Mouse (Mus musculus): ENCODE data around the gene Gm10300. TPM values are rescaled to one million over a fixed set of nuclear protein-coding genes. Genes with fewer than 3 reads are reported as not detected.

Gm10300 gene
- total and polyA plus RNA-seq, 3 experiments = 0.08 TPM; not detected in 2

DNA sequence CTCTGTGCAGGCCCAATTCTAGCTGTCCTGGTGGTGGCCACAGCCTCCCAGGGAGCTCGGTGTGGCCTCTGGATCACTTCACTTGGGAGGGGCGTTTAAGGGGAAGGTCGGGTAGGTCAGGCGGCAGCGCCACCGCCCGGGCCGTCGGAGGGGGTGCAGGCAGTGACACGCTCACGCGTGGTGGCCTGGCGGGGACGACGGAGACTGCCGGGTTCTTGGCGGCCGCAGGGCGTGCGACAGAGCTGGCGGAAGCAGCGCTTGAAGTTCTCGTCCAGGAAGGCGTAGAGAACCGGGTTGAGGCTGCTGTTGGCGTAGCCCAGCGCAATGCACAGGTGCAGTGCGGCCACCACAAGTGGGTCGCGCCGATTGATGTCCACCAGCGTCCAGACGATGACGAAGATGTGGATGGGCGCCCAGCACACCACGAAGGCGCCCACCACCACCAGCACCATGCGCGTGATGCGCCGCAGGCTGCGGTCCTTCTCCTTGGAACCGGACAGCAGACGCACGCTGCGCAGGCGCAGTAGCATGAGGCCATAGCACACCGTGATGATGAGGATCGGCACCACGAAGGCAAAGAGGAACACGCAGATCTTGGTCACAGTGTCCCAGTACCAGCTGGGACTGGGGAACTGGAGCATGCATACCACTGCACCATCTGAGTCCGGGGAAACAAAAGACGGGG lies 39.1 kb downstream of the Gm10300 start:
- Histone ChIP-seq H3K9me3 (replicated peaks; ENCODE audit: low read length) (no peaks in the 10 kb centered on the region), H3K27ac (ENCODE audit: insufficient read depth, low read depth) (no peak overlapping the region), H3K27me3 (replicated peaks) (peaks cover 96% of the 10 kb centered on the region), H3K4me1 (ENCODE audit: control insufficient read depth in 1 of 2, insufficient read depth in 2 of 2) (no peaks in the 10 kb centered on the region), H3K9ac (ENCODE audit: insufficient read depth, low read depth) (no peak overlapping the region), H3K36me3 (replicated peaks in 1 of 2; ENCODE audit: control insufficient read depth in 1 of 2, insufficient read depth in 1 of 2, low read length in 1 of 2) (no peaks in the 10 kb centered on the region), H3K79me2 (replicated peaks; ENCODE audit: control insufficient read depth, extremely low read depth, insufficient read depth, poor library complexity, severe bottlenecking) (no peaks in the 10 kb centered on the region), H3K4me2 (ENCODE audit: insufficient read depth, low read depth, poor library complexity, severe bottlenecking) (no peak overlapping the region), H3K4me3 (replicated peaks in 1 of 3; ENCODE audit: low read depth in 2 of 3, low read length in 2 of 3, poor library complexity in 1 of 3) (no peak overlapping the region)
- dilution Hi-C loops (cut with MboI; ENCODE audit: extremely low pct_ligation_motif_present, extremely low pct_unique_long_range_greater_than_20kb, low sequenced_read_pairs) (no loop called here), in situ Hi-C loops (cut with MboI; ENCODE audit: low pct_ligation_motif_present, low pct_unique_long_range_greater_than_20kb, low sequenced_read_pairs) (no loop called here)
- DNase-seq (ENCODE audit: extremely low read depth) = no peak
- TF ChIP-seq HCFC1 (IDR thresholded peaks at IDR 0.05; ENCODE audit: low read depth, low read length) (no peak), UBTF (IDR thresholded peaks at IDR 0.05; ENCODE audit: low read depth, low read length) (no peak), CHD2 (IDR thresholded peaks at IDR 0.05; ENCODE audit: low read length) (no peak), MYC (IDR thresholded peaks at IDR 0.05; ENCODE audit: low read depth, low read length) (no peak), ZC3H11A (IDR thresholded peaks at IDR 0.05; ENCODE audit: low read depth, low read length) (no peak), MEF2A (IDR thresholded peaks at IDR 0.05; ENCODE audit: borderline replicate concordance, low read depth, low read length) (no peak), POLR2AphosphoS2 (IDR thresholded peaks at IDR 0.05; ENCODE audit: low read depth, low read length) (no peak), SMC3 (IDR thresholded peaks at IDR 0.05; ENCODE audit: low read depth, low read length) (no peak), ZNF384 (IDR thresholded peaks at IDR 0.05; ENCODE audit: low read depth, low read length) (no peak), USF1 (IDR thresholded peaks at IDR 0.05; ENCODE audit: low read depth, low read length) (no peak), MXI1 (IDR thresholded peaks at IDR 0.05; ENCODE audit: low read depth, low read length) (no peak), CHD1 (IDR thresholded peaks at IDR 0.05; ENCODE audit: low read depth, low read length) (no peak)

DNA sequence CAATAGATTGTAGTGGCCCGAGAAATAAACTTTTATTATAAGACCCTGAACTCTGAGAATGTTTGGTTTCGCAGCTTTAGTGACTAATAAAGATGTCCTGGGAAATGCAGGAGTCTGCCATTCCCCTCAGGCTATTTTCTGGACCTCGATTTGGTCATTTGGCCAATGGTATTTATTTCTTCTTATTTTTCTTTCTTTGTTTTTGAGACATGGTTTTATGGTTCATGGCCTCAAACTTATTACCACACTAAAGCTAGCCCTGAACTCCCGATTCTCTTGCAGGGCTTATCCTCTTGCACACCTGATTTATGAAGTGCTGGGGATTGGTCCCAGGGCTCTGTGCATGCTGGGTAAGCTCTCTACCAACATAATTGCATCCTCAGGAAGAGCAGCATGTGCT lies 41.8 kb downstream of the Gm10300 start:
- DNase-seq (ENCODE audit: extremely low read depth) = no peak
- Histone ChIP-seq H3K9me3 (replicated peaks; ENCODE audit: low read length) (no peaks in the 10 kb centered on the region), H3K4me1 (ENCODE audit: control insufficient read depth in 1 of 2, insufficient read depth in 2 of 2) (no peaks in the 10 kb centered on the region), H3K27me3 (replicated peaks) (peaks cover 97% of the 10 kb centered on the region), H3K27ac (ENCODE audit: insufficient read depth, low read depth) (no peak overlapping the region), H3K4me2 (ENCODE audit: insufficient read depth, low read depth, poor library complexity, severe bottlenecking) (no peak overlapping the region), H3K36me3 (replicated peaks in 1 of 2; ENCODE audit: control insufficient read depth in 1 of 2, insufficient read depth in 1 of 2, low read length in 1 of 2) (no peaks in the 10 kb centered on the region), H3K4me3 (replicated peaks in 1 of 3; ENCODE audit: low read depth in 2 of 3, low read length in 2 of 3, poor library complexity in 1 of 3) (no peak overlapping the region), H3K9ac (ENCODE audit: insufficient read depth, low read depth) (no peak overlapping the region), H3K79me2 (replicated peaks; ENCODE audit: control insufficient read depth, extremely low read depth, insufficient read depth, poor library complexity, severe bottlenecking) (no peaks in the 10 kb centered on the region)
- in situ Hi-C loops (cut with MboI; ENCODE audit: low pct_ligation_motif_present, low pct_unique_long_range_greater_than_20kb, low sequenced_read_pairs) = no loop called here
- dilution Hi-C loops (cut with MboI; ENCODE audit: extremely low pct_ligation_motif_present, extremely low pct_unique_long_range_greater_than_20kb, low sequenced_read_pairs) = no loop called here
- TF ChIP-seq ETS1 (conservative IDR thresholded peaks at IDR 0.05; ENCODE audit: low read depth, low read length) (no peak), TBP (conservative IDR thresholded peaks at IDR 0.05; ENCODE audit: low read depth, low read length) (no peak), CHD2 (IDR thresholded peaks at IDR 0.05; ENCODE audit: low read length) (no peak), ZC3H11A (IDR thresholded peaks at IDR 0.05; ENCODE audit: low read depth, low read length) (no peak), ELF1 (IDR thresholded peaks at IDR 0.05; ENCODE audit: low read depth, low read length) (no peak), MXI1 (IDR thresholded peaks at IDR 0.05; ENCODE audit: low read depth, low read length) (no peak), E2F4 (IDR thresholded peaks at IDR 0.05; ENCODE audit: insufficient replicate concordance, low read depth, low read length) (no peak), ZNF384 (IDR thresholded peaks at IDR 0.05; ENCODE audit: low read depth, low read length) (no peak), UBTF (IDR thresholded peaks at IDR 0.05; ENCODE audit: low read depth, low read length) (no peak), JUN (IDR thresholded peaks at IDR 0.05; ENCODE audit: insufficient read depth, low read depth, low read length) (no peak), IRF4 (IDR thresholded peaks at IDR 0.05; ENCODE audit: low read depth, low read length) (no peak), PAX5 (IDR thresholded peaks at IDR 0.05; ENCODE audit: low read length) (no peak), POLR2AphosphoS2 (IDR thresholded peaks at IDR 0.05; ENCODE audit: low read depth, low read length) (no peak), NRF1 (IDR thresholded peaks at IDR 0.05; ENCODE audit: low read depth, low read length) (no peak), MAX (IDR thresholded peaks at IDR 0.05; ENCODE audit: low read length) (no peak)

Measured in CH12.LX (cell line).